Mouse (Mus musculus) MEL (cell line): ENCODE results near the gene Slc15a2.

Source experiments
- CTCF ChIP-seq, 3 experiments: IDR thresholded peaks in 2 of 3; conservative IDR thresholded peaks in 1 of 3; 2 replicates each; pipeline ENCODE4 v1.5.1; 2011 to 2012; ENCODE audit warnings: low read length in 3 of 3, low read depth in 2 of 3, mild to moderate bottlenecking in 2 of 3, improper control_type of control experiment in 1 of 3, inconsistent platforms in 1 of 3, mixed read lengths in 1 of 3, moderate library complexity in 1 of 3; ENCODE audit not compliant: control insufficient read depth in 1 of 3, insufficient read depth in 1 of 3, poor library complexity in 1 of 3, severe bottlenecking in 1 of 3
- MAFK ChIP-seq: IDR thresholded peaks from 2 replicates; pipeline ENCODE4 v1.6.1; 2011; ENCODE audit warnings: low read depth, mild to moderate bottlenecking, low read length, improper control_type of control experiment, borderline replicate concordance
- MAX ChIP-seq: IDR thresholded peaks from 2 replicates; pipeline ENCODE4 v1.6.1; 2011; ENCODE audit warnings: low read length, improper control_type of control experiment
- POLR2A ChIP-seq, 2 experiments: IDR thresholded peaks; 2 replicates each; pipeline ENCODE4 v1.6.1; 2011 to 2012; ENCODE audit warnings: low read length in 2 of 2, mild to moderate bottlenecking in 2 of 2, control low read depth in 1 of 2, improper control_type of control experiment in 1 of 2, low read depth in 1 of 2, moderate library complexity in 1 of 2; ENCODE audit not compliant: control insufficient read depth in 1 of 2, insufficient read depth in 1 of 2, poor library complexity in 1 of 2
- RCOR1 ChIP-seq: IDR thresholded peaks from 2 replicates; pipeline ENCODE4 v1.6.1; 2012; ENCODE audit warnings: low read depth, mild to moderate bottlenecking, inconsistent platforms, low read length, improper control_type of control experiment
- ZNF384 ChIP-seq: IDR thresholded peaks from 2 replicates; pipeline ENCODE4 v1.6.1; 2012; ENCODE audit warnings: low read depth, mild to moderate bottlenecking, inconsistent platforms, low read length, improper control_type of control experiment

DNA sequence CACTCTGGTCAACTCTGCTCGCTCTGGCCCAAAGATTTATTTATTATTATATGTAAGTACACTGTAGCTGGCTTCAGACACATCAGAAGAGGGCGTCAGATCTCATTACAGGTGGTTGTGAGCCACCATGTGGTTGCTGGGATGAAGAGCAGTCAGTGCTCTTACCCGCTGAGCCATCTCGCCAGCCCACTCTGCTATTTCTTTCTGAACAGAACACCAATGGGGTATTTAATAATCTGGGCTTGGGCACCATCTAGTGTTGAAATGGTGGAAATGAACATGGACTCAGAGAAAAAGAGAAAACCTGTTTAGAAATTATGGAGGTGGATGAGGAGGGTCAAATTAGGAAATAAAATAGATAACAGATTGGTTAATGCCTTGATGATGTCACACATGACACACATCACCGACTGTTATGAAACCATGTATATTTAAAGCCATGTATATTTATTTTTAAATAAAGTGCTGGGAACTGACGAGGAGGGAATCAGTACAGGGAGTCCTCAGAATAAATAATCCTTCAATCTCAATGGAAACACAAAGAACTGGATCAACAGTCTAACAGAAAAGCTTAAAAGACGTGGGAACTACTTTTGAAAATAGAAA is 32.7 kb upstream of the Slc15a2 start:
- TF ChIP-seq ZNF384 (no peak), MAX (no peak), POLR2A (IDR thresholded peaks at IDR 0.05; ENCODE audit: control insufficient read depth in 1 of 2, insufficient read depth in 1 of 2, low read depth in 1 of 2, low read length in 2 of 2, poor library complexity in 1 of 2) (no peak), CTCF (IDR thresholded peaks at IDR 0.05 in 2 of 3, conservative IDR thresholded peaks at IDR 0.05 in 1 of 3; ENCODE audit: control insufficient read depth in 1 of 3, insufficient read depth in 1 of 3, low read depth in 2 of 3, low read length in 3 of 3, poor library complexity in 1 of 3, severe bottlenecking in 1 of 3) (peak; percentile 41 to 87 (median 44)), MAFK (no peak), RCOR1 (no peak)
